Mouse (Mus musculus) pancreas, adult 10 weeks (tissue): ENCODE results near the gene Gm13279. TPM values are rescaled to one million over a fixed set of nuclear protein-coding genes. Genes with fewer than 3 reads are reported as not detected.

Experiments
- polyA plus RNA-seq: library from polyadenylated mRNA; stranded (reverse); fragments of 350-450 nt; fragmentation: Illumina TruSeq; extraction: RNeasy Lipid Tissue Mini Kit (QIAGEN cat#74804); gene quantifications from one replicate; pipeline ENCODE4 v1.2.3, GENCODE M21; 2015; ENCODE audit warnings: low read depth, low replicate concordance; ENCODE audit not compliant: insufficient read depth

Gene Gm13279
- polyA plus RNA-seq, 1 experiment from 2014 or later, result not detected

Other genes starting within 250 kb of the Gm13279 start
- gene Ifna15, start 239.2 kb upstream of the Gm13279 start, polyA plus RNA-seq, result not detected
- not detected for gene Ifna14, start 225.6 kb upstream of the Gm13279 start, polyA plus RNA-seq
- gene Ifna9, start 205.0 kb upstream of the Gm13279 start, polyA plus RNA-seq, result not detected
- not detected for gene Ifna12, start 194.0 kb upstream of the Gm13279 start, polyA plus RNA-seq
- not detected for gene C87499, start 163.0 kb upstream of the Gm13279 start, polyA plus RNA-seq
- not detected for gene Ifna13, start 152.9 kb upstream of the Gm13279 start, polyA plus RNA-seq
- not detected for gene Ifna16, start 120.5 kb upstream of the Gm13279 start, polyA plus RNA-seq
- not detected for gene Ifna2, start 113.5 kb upstream of the Gm13279 start, polyA plus RNA-seq
- not detected for gene Ifnab, start 106.0 kb upstream of the Gm13279 start, polyA plus RNA-seq
- gene Gm26566, start 75.6 kb upstream of the Gm13279 start, polyA plus RNA-seq, result not detected
- 7.4 TPM for gene Klhl9, start 74.9 kb upstream of the Gm13279 start, polyA plus RNA-seq
- not detected for gene Gm13271, start 42.5 kb upstream of the Gm13279 start, polyA plus RNA-seq
- not detected for gene Gm13283, start 37.3 kb upstream of the Gm13279 start, polyA plus RNA-seq
- not detected for gene Gm13290, start 23.6 kb upstream of the Gm13279 start, polyA plus RNA-seq
- gene Gm13289, start 20.5 kb upstream of the Gm13279 start, polyA plus RNA-seq, result not detected
- not detected for gene Gm13272, start 17.5 kb upstream of the Gm13279 start, polyA plus RNA-seq
- not detected for gene Ifnz, start 15.3 kb upstream of the Gm13279 start, polyA plus RNA-seq
- gene Gm13276, start 11.7 kb upstream of the Gm13279 start, polyA plus RNA-seq, result not detected
- not detected for gene Gm13277, start 8.8 kb upstream of the Gm13279 start, polyA plus RNA-seq
- not detected for gene Gm13278, start 5.8 kb upstream of the Gm13279 start, polyA plus RNA-seq
- not detected for gene Gm13275, start 2.9 kb upstream of the Gm13279 start, polyA plus RNA-seq
- not detected for gene Gm13285, start 2.3 kb downstream of the Gm13279 start, polyA plus RNA-seq
- gene Gm13287, start 5.9 kb downstream of the Gm13279 start, polyA plus RNA-seq, result not detected
- gene Gm13288, start 8.1 kb downstream of the Gm13279 start, polyA plus RNA-seq, result not detected
- not detected for gene Ifna7, start 18.8 kb downstream of the Gm13279 start, polyA plus RNA-seq
- not detected for gene Ifna11, start 22.6 kb downstream of the Gm13279 start, polyA plus RNA-seq
- gene Ifna6, start 30.0 kb downstream of the Gm13279 start, polyA plus RNA-seq, result not detected
- gene Ifna5, start 38.1 kb downstream of the Gm13279 start, polyA plus RNA-seq, result not detected
- not detected for gene Ifna4, start 44.5 kb downstream of the Gm13279 start, polyA plus RNA-seq
- not detected for gene Ifna1, start 52.7 kb downstream of the Gm13279 start, polyA plus RNA-seq
- gene Ifne, start 82.8 kb downstream of the Gm13279 start, polyA plus RNA-seq, result not detected